Mouse (Mus musculus): Measurements from ENCODE around the gene Rftn2.

Gene Rftn2

DNA sequence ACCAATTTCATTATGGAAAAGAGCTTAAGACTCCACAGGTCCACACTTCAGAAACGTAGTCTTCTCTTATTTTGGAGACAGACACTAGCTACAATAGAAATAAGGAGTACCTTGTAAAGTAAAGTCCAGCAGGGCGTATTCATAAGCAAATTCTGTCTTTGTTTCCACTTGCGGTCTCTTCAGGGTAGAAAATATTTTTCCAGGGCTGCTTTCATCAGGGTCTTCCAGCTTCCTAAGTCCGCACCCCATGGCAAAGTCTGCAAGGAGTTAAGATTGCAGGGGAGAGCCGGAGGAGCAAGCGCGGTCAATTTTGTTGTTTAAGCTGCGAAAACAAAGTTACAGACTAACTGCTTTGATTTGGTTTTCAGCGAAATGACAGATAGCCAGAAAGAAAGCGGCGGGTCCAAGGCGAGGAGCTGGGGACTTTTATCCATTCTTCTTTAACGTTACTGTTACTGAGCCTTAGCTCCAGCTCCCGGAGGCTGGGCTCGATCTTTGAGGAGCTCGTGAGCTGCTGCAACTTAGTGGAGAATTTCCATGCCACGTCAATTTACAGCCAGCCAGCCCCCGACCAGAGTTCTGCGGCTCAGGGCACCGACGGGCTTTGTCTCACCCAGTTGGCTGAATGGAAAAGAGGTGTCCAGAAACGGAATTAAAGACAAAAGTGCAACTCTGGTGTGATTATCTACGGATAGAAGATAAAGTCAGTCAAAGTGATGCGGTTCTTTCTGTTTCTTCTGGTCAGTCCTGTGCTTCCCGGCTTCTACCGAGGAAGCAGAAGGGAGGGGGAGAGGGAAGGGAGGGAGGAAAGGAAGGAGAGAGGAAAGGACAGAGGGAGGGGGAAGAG is at the start of gene Rftn2:
Rftn2 (minus strand) TSS at position 772 of the 847 bp plus-strand sequence.
- peak; percentile 80 for DNase-seq (ENCODE audit: low read depth, low spot score)

DNA sequence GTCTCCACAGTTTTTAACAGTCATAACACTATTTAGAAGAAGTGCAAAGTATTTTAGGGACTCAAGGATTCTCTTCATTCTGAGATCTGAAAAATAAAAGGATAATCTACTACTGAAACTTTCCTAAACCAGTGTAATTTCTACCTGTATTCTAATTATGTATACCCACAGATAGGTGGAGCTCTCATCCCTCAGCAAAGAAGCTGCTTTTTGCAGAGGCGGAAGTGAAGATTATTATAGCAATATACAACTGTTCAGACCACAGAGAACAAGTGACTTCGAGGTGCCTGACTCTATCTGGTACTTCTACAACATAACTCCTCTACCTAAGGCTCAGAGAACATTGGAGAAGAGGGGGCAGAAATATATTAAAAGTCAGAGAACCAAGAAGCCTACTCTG is 38.9 kb upstream of the Rftn2 start:
- no peak for DNase-seq (ENCODE audit: low read depth, low spot score)

DNA sequence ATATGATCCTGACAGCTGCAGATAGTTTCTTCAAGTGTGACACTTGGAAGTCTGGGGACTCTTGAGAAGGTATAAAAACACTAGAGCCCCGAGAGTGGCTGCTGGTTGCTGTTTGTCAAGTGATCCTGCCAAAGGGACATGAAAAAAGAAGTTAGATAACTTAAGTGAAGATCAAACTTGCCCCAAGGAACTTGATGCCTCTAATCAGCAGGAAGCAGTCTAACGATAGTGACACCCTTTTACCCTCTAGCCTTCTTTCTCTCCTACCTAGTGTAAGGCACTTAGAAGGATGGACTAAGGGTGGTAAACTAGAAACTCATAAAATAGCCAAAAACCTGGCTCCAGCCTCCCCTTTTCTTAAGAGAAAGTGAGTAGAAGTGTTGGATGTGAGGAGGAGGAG is 37.8 kb upstream of the Rftn2 start:
- DNase-seq (ENCODE audit: low read depth, low spot score), result no peak

DNA sequence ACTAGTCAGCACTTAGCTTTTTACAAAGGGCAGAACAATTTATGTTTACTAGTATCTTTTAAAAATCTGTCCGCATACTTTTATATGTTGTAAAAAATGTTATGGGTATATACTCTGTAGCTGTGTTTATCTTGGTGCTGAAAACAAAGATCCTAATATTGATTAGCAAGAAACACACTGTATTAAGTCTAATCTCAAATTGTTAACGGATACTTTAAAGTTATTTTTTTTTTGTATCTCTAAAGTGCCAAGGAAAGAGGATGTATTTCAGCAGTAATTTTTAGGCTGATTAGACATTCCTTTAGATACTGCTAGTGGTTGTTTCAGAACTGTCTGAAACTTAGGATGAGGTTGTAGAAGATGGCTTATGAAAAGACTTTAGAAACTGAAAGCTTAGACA is 19.8 kb upstream of the Rftn2 start:
- no peak for DNase-seq (ENCODE audit: low read depth, low spot score)

DNA sequence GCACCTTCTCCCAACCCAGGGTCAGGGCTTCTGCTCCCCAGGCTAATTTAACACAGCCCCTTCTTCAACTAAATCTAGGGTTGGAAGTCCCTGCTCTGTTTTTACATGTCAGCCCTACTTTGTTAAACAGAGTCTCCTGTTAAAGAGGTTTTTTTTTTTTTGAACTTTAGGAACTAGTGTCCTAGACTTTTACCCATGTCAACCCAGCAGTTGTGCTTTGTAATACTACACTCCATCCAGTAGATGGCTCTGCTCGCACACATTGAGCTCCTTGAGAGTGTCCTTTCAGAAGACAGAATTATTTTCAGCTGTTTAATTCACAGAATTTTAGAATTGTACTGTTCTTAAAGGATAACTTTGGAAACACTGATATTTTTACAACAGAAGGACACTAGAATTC is 12.7 kb upstream of the Rftn2 start:
- DNase-seq (ENCODE audit: low read depth, low spot score), result peak; percentile 87

DNA sequence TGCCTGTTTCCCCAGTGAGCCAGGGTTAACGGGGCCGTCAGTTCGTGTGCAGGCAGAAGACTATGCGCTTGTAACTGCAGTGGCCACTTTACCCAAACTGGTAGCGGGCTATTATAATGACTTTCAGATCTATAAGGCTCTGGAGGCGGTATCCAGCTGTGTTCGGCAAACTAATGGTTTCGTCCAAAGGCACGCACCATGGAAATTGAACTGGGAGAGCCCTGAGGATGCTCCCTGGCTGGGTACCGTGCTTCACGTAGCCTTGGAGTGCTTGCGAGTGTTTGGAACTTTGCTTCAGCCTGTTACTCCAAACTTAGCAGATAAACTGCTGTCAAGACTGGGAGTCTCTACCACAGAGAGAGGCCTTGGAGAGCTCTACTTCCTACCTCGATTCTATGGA is 11.9 kb upstream of the Rftn2 start:
- peak; percentile 40 for DNase-seq (ENCODE audit: low read depth, low spot score)

DNA sequence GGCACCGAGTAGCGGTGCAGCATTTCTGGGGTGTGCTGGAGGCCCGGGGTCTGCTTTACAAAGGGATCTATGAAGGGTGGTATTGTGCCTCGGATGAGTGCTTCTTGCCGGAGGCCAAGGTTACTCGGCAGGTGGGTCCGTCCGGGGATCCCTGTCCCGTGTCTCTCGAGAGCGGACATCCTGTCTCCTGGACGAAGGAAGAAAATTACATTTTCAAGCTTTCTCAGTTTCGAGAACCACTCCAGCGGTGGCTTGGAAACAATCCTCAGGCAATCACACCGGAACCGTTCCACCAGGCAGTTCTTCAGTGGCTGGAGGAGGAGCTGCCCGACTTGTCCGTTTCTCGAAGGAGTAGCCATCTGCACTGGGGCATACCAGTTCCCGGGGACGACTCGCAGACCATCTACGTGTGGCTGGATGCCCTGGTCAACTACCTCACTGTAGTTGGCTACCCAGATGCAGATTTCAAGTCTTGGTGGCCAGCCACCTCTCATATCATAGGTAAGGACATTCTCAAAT is 11.1 kb upstream of the Rftn2 start:
- peak; percentile 55 for DNase-seq (ENCODE audit: low read depth, low spot score)

DNA sequence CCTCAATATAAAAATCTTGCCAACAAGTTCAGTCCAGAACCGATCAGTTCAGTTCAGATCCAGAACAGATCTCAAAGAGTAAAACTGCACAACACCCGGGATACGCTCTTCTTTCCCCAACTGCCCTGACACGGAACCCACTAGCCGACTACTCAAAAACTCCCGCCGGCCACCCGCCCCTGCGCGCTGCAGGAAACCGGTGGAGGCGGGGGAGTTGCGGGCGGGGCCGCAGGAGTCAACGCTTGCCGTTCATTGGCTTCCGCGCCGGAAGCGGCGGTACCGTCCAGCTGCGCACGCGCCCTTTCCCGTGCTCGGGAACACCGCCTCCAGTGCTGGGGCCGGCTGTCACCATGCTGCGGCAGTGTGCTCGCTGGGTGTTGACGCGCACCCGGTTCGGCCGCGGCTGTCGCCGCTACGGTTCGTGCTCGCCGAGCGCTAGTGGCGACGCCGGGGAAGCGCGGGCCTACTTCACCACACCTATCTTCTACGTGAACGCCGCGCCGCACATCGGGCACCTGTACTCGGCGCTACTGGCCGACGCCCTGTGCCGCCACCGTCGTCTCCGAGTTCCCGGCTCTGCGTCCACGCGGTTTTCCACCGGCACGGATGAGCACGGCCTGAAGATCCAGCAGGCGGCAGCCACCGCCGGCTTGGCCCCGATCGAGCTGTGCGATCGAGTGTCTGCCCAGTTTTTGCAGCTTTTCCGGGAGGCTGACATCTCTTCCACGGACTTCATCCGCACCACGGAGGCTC is 10.5 kb upstream of the Rftn2 start, which contains the start of gene Mars2:
Mars2 (plus strand) TSS at position 288 of the 753 bp plus-strand sequence.
- DNase-seq (ENCODE audit: low read depth, low spot score), result peak; percentile 96

DNA sequence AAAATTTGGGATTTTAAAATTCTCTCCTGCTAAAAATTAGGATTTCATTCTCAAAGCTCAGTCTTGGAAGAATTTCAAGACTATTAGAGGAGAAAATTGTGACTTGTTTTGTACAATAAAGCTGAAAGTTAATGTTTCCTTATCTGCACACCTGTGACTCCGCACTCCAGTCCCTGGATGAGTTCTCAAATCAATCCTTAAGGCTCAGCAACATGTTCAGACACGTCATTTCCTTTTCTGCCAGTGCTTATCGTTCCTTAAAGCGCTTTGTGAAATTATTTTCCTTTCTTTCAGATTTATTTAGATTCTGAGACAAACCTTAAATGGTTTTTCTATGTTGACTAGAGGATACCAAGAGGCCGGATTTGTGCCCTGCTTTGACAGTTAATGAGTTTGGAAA is 9.9 kb upstream of the Rftn2 start:
- no peak for DNase-seq (ENCODE audit: low read depth, low spot score)

DNA sequence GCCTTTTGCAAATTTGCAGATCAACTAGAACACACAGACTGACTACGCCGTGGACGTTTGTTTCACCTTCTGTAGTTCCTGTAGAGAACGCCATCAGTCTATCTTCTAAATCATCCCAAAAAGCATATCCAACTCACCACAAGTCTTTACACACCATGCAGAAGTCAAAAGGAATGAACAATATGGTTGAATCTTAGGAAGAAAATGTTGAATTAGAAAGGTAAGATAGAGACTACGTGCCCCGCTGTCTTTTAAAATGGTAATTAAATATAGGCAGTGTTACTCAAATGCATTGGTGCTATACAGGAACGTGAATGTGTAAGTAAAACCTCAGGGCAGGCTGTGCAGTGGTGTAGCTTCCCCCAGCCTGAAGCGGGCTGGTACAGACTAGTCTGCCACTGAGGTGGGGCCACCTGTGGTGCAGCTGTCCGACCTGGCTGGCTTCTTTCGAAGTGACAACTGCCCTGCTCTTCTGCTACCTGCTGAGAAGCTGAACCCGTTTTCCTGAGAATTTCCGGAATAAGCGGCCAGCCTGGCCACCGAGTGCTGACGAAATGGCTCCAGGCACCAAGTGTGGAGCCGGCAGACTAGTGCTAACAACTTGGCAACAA is 8.4 kb upstream of the Rftn2 start:
- DNase-seq (ENCODE audit: low read depth, low spot score), result no peak

DNA sequence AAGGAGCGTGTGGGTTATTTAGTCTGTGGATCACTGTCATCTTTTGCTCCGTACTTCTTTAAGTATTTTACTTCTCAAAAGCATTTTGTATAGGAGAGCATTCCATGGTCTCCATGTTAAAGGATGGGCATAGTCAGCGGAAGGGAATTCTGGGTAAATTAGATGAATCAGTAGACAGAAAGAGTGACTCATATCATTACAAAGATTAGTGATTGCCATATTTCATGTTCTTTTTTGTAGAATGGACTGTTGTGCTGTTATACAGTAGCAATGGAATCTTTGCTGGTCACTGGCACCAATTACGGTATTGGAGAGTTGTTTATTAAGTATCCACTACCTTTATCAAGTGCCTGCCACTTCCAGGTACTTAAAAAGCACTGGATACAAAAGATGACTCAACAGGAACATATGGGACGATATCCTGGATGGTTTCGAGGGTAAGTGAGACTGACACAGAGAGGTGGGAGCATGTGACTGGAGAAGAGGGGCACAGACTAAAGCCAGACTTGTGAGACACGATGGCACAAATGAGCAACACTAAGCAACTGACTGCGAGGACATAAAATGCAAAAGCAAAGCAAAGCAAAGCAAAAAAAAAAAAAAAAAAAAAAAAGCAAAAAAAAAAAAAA is 1.8 kb upstream of the Rftn2 start:
- peak; percentile 71 for DNase-seq (ENCODE audit: low read depth, low spot score)

DNA sequence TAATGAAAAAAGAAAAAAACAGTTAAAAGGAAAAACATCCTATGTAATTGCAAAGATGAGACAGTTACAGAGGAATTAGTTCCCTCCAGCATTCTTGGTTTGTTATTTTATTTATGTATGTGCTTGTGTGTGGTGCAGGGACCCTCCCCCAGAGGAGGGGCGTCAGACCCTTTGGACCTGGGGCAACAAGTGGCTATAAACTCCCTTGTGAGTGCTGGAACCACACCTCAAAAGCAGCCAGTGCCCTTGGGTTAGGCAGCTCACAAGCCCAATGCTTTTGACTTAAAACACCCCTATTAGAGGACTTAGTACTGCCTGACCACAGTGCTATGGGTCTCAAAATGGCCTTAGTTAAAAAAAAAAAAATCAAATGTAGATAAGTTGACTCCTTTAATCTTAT is 794 bp upstream of the Rftn2 start:
- DNase-seq (ENCODE audit: low read depth, low spot score), result peak; percentile 44

DNA sequence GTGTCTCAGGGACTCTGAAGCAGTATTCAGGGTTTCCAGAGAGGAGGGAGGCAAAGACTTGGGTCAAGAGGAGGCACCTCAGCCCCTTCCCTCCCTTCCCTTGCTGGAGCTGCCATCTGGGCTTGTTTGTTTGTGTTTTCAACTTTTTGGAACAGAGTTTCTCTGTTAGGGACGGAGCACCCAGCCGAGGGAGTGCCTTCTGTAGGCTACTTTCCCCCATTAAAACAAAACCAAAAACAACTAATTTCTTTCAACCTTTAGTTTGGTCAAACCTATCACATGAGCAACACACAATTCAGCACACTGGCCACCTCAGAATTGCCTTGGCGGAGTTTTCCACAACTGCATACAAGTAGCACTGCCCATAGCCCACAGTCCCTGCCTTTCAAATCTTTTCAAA is 1.2 kb downstream of the Rftn2 start:
- peak; percentile 55 for DNase-seq (ENCODE audit: low read depth, low spot score)

DNA sequence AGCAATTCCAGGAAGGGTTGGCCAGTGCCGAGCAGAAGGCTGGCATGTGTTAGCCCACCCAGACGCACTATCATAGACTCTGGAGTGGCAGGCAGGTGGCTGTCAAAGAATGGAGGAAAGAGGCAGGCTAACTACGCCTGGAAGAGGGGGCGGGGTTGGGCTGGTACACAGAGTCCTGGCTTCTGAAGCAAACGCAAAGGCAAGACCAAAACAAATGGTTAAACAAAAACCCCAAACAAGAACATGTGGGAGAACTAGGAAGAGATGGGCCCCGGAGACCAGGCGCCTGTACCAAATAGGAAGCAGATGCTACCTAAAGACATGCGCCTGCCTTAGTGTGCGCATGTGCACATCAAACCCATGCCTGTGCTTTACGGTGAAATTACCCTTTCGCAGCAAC is 2.5 kb downstream of the Rftn2 start:
- DNase-seq (ENCODE audit: low read depth, low spot score), result no peak

DNA sequence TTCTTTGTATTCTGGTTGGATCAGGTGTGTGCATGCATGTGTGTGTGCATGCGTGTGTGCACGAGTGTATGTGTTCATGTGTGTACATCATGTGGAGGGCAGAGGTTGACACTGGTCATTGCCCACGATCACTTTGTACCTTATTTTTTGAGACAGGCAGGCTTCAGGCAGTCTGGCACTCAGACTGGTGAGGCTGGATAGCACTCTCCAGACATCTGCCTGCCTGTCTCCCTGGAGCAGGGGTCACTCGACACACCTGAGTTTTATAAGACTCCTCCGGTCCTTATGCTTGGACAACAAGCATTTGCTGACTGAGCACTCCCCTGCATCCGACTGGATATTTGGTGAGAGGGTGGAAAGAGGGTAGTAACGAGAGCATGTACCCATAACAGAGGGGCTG is 3.6 kb downstream of the Rftn2 start:
- no peak for DNase-seq (ENCODE audit: low read depth, low spot score)

DNA sequence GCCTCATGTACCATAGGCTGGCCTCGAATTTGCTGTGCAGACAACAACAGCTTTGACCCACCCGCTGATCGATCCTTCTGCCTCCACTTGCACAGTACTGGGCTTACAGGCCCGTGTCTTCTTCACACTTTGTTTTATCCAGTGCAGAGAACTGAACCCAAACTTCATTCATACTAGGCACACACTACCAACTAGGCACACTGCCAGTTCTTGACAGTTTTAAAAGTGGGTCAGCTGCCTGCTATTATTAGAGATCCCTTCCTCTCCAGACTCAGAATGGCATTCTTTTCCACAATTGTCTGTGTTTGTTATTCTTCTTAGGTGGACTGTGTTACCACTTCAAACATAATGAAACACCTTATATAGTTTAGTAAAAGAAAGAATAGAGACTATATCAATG is 5.2 kb downstream of the Rftn2 start:
- no peak for DNase-seq (ENCODE audit: low read depth, low spot score)

DNA sequence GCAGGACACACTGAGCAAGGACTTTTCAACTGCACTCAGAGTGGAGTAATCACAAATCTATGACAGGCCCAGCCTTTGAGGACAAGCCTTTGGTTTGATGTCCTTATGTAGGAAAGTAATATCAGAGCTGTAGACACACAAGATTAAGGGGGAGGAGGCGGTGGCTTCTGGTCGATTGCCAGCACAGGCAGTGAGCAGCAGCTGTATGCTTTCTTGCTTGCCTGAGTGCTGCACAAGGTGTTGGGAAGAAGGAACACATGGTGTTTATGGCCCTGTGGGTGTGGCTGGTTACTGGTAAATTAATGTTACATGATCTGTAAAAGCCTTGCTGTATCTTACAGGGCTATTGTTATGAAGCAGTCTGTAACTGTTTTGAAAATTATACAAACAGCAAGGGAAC is 9.4 kb downstream of the Rftn2 start:
- DNase-seq (ENCODE audit: low read depth, low spot score), result no peak

DNA sequence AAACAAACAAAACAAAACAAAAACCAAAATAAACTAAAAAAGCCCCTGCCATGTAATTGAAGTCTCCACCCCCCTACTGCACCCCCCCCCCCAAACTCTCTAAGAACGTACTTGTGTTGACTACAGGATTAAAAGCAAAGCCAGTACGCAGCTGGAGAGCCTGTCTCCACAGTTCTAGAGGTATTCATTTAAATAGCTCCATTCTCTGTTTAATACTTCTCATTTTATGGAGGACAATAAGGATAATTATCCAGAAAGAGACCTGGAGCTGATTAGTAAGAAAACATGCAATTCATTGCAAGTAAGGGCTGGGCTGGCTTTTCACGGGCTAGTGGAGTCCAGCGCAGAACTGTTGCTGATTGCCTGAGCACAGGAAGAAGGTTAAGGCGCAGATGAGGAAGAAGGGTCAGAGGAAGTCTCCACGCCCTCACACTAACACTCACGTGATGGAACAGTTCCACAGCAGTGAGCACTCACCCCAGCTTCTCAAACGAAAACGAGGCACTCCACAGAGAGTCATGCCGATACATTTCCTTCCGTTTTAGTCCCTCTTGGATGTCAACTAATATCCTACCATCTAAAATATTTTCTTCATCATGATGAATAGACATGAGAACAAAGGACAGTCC is 11.3 kb downstream of the Rftn2 start:
- DNase-seq (ENCODE audit: low read depth, low spot score), result no peak

DNA sequence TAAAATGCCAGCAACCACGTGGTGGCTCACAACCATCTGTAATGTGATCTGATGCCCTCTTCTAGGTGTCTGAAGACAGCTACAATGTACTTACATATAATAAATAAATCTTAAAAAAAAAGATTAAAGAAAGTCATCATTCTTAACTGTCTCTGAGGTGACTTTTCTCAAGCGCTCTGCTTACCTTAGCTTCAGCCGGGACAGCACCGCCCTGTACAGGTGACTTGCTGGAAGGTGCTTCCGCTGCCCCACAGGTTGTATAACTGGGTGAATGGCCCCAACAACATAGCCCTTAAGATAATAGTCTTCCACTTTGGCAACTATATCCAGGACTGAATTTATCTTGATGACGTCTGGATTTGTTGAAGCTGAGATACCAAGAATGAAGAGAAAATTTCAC is 12.6 kb downstream of the Rftn2 start:
- no peak for DNase-seq (ENCODE audit: low read depth, low spot score)

DNA sequence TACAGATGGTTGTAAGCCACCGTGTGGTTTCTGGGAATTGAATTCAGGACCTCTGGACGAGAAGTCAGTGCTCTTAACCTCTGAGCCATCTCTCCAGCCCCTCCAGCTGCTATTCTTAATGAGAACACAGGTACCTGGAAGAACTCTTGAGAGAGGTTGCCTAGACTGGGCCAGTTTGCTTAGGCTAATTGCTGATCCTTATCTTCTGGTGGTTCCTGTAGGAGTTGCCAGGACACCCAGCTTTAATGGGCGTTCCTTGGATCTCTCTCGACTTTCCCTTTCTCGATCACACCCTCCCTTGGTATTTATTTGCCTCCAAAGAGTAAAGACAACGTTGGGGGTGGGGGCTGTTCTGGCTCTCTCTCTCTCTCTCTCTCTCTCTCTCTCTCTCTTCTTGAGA is 13.1 kb downstream of the Rftn2 start:
- no peak for DNase-seq (ENCODE audit: low read depth, low spot score)

DNA sequence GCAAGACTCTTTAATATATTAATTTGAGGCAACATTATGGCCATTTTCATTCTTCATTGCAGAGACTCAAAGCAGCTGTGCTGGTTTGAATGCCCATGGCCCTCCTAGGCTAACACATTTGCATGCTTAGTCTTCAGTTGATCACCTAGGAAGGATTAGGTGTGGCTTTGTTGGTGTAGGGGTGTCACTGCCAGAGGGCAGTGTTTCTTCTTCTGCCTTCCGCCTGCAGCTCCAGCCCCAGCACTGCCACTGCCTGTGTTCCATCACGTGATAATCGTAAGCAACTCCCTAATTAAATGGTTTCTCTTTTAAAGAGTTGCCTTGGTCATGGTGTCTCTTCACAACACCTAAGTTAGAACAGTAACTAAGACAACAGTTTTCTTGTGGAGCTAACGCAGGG is 13.8 kb downstream of the Rftn2 start:
- DNase-seq (ENCODE audit: low read depth, low spot score), result no peak

Measured in 3T3-L1 (cell line).